Mouse (Mus musculus) layer of hippocampus, postnatal 36 days (tissue): ENCODE measurements around the gene Gar1. TPM values are rescaled to one million over a fixed set of nuclear protein-coding genes. Genes with fewer than 3 reads are reported as not detected.

Experiments used
- DNase-seq, 2 experiments: peaks; one replicate each; pipeline ENCODE4 v3.0.0; 2022
- total RNA-seq, 2 experiments: library from RNA; stranded (reverse); gene quantifications; 2 replicates each; pipeline ENCODE4 v1.2.3; 2021

The Gar1 gene
- total RNA-seq, 2 experiments from 2014 or later: 43.8 to 45.6 TPM

DNA sequence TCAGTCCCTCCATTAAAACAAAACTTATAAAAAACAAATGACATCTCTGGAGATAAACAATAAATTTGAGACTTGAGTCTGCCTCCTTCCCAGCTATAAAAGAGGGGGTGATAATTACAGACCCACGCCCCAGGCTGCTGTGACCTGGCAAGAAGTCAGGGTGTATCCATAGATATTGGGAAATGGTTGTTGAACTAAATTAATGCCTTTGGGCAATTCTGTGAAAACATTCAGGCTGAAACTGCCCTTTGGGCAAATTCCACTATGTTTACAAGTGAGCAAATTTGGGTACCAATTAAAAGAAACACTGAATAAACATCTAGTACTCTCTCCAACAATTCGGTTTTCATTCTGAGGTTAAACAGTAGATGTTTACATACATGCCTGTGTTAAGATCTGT, 32.2 kb downstream of the Gar1 start:
- DNase-seq: no peak

DNA sequence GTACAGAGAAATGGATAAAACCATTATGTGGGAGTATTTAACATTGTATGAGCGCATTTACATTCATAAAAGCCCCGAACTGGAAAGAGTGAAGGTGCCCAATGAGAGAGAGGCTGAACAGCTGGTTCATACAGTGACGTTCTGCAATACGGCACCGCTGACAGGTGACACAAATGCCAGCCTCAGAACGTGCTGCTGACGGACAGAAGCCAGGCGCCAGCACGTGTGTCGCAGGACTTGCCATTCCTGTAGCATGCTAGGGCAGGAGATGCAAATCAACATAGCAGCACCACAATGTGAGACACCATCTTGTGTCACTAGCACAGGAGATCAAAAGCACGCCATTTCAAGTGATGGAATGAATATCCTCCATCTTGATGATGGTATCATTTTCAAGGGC, 32.6 kb downstream of the Gar1 start:
- no peak for DNase-seq

DNA sequence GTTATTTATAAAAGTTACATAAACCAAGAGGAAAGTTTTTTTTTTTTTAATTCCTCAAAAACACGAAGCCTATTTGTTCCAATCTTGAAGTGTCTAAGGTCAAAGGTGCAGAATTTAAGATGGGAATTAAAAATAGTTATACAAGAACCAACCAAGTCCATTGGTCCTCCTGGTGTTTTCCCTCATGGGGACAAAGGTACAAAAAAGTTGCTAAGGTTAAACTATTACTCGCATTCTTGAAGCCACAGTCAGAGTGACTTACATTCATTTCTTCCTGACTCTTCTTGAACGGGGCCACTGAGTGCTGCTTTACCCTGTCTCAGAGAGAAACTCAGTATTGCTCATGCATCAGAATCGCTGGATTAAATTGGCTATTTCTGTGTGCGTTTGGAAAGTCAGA, 33.9 kb downstream of the Gar1 start:
- no peak for DNase-seq

- DNase-seq: no peak
Observed at GRCm38 (mm10) chr3:129793801-129794200, 37.4 kb downstream of the Gar1 start.

- DNase-seq: no peak
Observed at GRCm38 (mm10) chr3:129782746-129783145, 48.5 kb downstream of the Gar1 start.

DNA sequence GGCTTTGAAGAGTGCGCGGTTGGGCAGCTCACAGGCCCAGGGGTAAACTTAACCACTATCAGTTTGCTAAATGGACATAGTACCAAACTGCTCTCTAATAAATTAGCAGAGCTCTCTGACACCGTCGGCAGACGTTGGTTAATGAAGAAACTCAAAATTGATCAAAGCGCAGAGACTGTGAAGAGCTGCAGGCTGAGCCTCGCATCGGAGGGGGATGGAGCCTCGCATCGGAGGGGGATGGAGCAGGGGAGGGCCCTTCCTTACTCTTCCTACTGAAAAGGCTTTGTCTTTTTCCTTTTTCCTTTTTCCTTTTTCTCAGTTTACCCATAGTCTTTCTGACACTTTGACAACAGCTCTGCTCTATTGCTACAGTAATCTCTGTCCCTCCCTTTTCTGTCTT, 49.8 kb downstream of the Gar1 start:
- DNase-seq: no peak

Other genes starting within 250 kb of the Gar1 start
- gene Egf, start 76.1 kb downstream of the Gar1 start, total RNA-seq: 1 to 10 TPM; 1.2 to 2.0 TPM
- gene Lrit3, start 27.4 kb downstream of the Gar1 start, total RNA-seq: not detected
- gene Rrh, start 8.8 kb downstream of the Gar1 start, total RNA-seq: under 1 TPM; 0.45 to 0.66 TPM
- gene Cfi, start 4.5 kb upstream of the Gar1 start, total RNA-seq: not detected
- gene Pla2g12a, start 47.2 kb upstream of the Gar1 start, total RNA-seq: 10 to 100 TPM; 24.3 to 27.2 TPM
- gene Casp6, start 70.0 kb upstream of the Gar1 start, total RNA-seq: 1 to 10 TPM; 7.0 to 8.6 TPM
- 1 to 10 TPM; 3.0 to 3.2 TPM for gene Mcub, start 138.8 kb upstream of the Gar1 start, total RNA-seq
- gene Sec24b, start 230.2 kb upstream of the Gar1 start, total RNA-seq: 10 to 100 TPM; 58.6 to 65.4 TPM